Mouse (Mus musculus) MEL-GATA-1-ER (cell line): ENCODE data around the gene Fam117a.

Source experiments
- DNase-seq: peaks from one replicate; pipeline ENCODE4 v3.0.0-alpha.2; 2012; ENCODE audit warnings: low read depth; ENCODE audit errors: extremely low read depth

Gene Fam117a

GRCm38 (mm10) chr11:95415931-95416330, 79.1 kb downstream of the Fam117a start:
- DNase-seq: peak; percentile 49

GRCm38 (mm10) chr11:95417341-95417740, 80.5 kb downstream of the Fam117a start:
- DNase-seq: no peak

DNA sequence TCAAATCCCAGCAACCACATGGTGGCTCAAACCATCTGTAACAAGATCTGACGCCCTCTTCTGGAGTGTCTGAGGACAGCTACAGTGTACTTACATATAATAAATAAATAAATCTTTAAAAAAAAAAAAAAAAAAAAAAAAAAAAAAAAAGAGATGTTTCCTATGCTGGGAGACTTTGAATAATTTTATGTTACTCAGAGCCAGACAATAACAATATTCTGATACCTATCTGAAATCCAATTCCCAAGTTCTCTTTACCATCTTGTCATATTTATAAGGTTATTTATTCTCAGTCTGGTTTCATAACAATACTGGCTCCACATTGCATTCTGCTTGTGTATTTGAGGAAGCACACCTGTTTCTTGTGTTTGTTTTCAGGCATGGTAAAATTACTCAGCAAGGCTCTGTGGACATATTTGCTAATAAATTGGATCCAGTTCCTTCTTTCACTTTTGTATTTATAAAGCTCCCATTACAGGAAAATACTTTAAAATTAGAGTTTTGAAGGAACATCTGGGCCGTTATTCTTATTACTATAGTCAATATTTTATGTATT, 84.1 kb downstream of the Fam117a start:
- no peak for DNase-seq

- DNase-seq: no peak
Measured at GRCm38 (mm10) chr11:95423505-95423904, 86.7 kb downstream of the Fam117a start.

- DNase-seq: no peak
Measured at GRCm38 (mm10) chr11:95431344-95431743, 94.5 kb downstream of the Fam117a start.
